Mouse (Mus musculus) spleen, adult 12 weeks (tissue): ENCODE measurements at regions not wholly inside any gene's neighbourhood (a gene's known extent, or its start where the extent isn't known, plus 50 kb on each side); places are given as distances from the start of the nearest gene placed in this dataset.

ENCODE experiments used
- DNase-seq: peaks from one replicate; pipeline ENCODE4 v3.0.0; 2022; ENCODE audit warnings: low spot score

- no peak for DNase-seq
Measured at GRCm38 (mm10) chr2:30743976-30744620, 59.4 kb downstream of the 1700001O22Rik start.

GRCm38 (mm10) chr2:30743265-30743846, 60.1 kb downstream of the 1700001O22Rik start:
- DNase-seq = no peak

- DNase-seq = no peak
Measured at GRCm38 (mm10) chr2:30741450-30741849, 62.0 kb downstream of the 1700001O22Rik start.

- DNase-seq = no peak
Measured at GRCm38 (mm10) chr2:30737759-30738158, 65.7 kb downstream of the 1700001O22Rik start.

GRCm38 (mm10) chr2:30736705-30737104, 66.8 kb downstream of the 1700001O22Rik start:
- no peak for DNase-seq

- no peak for DNase-seq
Measured at GRCm38 (mm10) chr2:30736236-30736635, 67.2 kb downstream of the 1700001O22Rik start.

- no peak for DNase-seq
Measured at GRCm38 (mm10) chr2:30733853-30734252, 69.6 kb downstream of the 1700001O22Rik start.

GRCm38 (mm10) chr2:30731832-30732231, 71.6 kb downstream of the 1700001O22Rik start:
- DNase-seq = no peak

- no peak for DNase-seq
Measured at GRCm38 (mm10) chr2:30727948-30728347, 75.5 kb downstream of the 1700001O22Rik start.

GRCm38 (mm10) chr2:30725601-30726489, 77.6 kb downstream of the 1700001O22Rik start:
- DNase-seq = no peak

GRCm38 (mm10) chr2:30725186-30725585, 78.3 kb downstream of the 1700001O22Rik start:
- no peak for DNase-seq

GRCm38 (mm10) chr2:30724521-30724920, 78.9 kb downstream of the 1700001O22Rik start:
- DNase-seq = no peak

GRCm38 (mm10) chr2:30723059-30723587, 80.3 kb downstream of the 1700001O22Rik start:
- DNase-seq = no peak

- no peak for DNase-seq
Measured at GRCm38 (mm10) chr2:30722263-30723050, 81.0 kb downstream of the 1700001O22Rik start.

- no peak for DNase-seq
Measured at GRCm38 (mm10) chr2:30721473-30722262, 81.8 kb downstream of the 1700001O22Rik start.

GRCm38 (mm10) chr2:30721048-30721461, 82.4 kb downstream of the 1700001O22Rik start:
- no peak for DNase-seq

GRCm38 (mm10) chr2:30720291-30720690, 83.2 kb downstream of the 1700001O22Rik start:
- no peak for DNase-seq

GRCm38 (mm10) chr2:30719611-30720290, 83.7 kb downstream of the 1700001O22Rik start:
- DNase-seq = no peak

GRCm38 (mm10) chr2:30718741-30719381, 84.6 kb downstream of the 1700001O22Rik start:
- no peak for DNase-seq

GRCm38 (mm10) chr2:30718329-30718675, 85.2 kb downstream of the 1700001O22Rik start:
- no peak for DNase-seq
